Mouse (Mus musculus) ovary, adult 18-20 months (tissue): Measurements from ENCODE around the gene Slc5a3.
"Not testable (repeated sequence)": the region's sequence is repeated elsewhere in the genome, so short reads cannot be mapped to it uniquely, and the experiment has no call there.

Source experiments
- DNase-seq: peaks from one replicate; pipeline ENCODE4 v3.0.0; 2022; ENCODE audit warnings: low spot score, mixed read lengths

Gene Slc5a3

GRCm38 (mm10) chr16:92062832-92063231 is 4.7 kb downstream of the Slc5a3 start:
- no peak for DNase-seq

GRCm38 (mm10) chr16:92064801-92065200 is 6.7 kb downstream of the Slc5a3 start:
- no peak for DNase-seq

- DNase-seq, result no peak
Measured at GRCm38 (mm10) chr16:92070338-92070737, 12.2 kb downstream of the Slc5a3 start.

- DNase-seq, result no peak
Measured at GRCm38 (mm10) chr16:92076797-92077196, 18.7 kb downstream of the Slc5a3 start.

GRCm38 (mm10) chr16:92083771-92084453 is 25.8 kb downstream of the Slc5a3 start:
- DNase-seq, result no peak

GRCm38 (mm10) chr16:92089225-92089624 is 31.1 kb downstream of the Slc5a3 start:
- DNase-seq, result no peak

GRCm38 (mm10) chr16:92091876-92092275 is 33.8 kb downstream of the Slc5a3 start:
- no peak for DNase-seq

GRCm38 (mm10) chr16:92098351-92099051 is 40.4 kb downstream of the Slc5a3 start:
- no peak for DNase-seq

- no peak for DNase-seq
Measured at GRCm38 (mm10) chr16:92099598-92099997, 41.5 kb downstream of the Slc5a3 start.

- no peak for DNase-seq
Measured at GRCm38 (mm10) chr16:92100111-92100510, 42.0 kb downstream of the Slc5a3 start.

- no peak for DNase-seq
Measured at GRCm38 (mm10) chr16:92102115-92102514, 44.0 kb downstream of the Slc5a3 start.

- not testable (repeated sequence) for DNase-seq
Measured at GRCm38 (mm10) chr16:92102931-92103330, 44.8 kb downstream of the Slc5a3 start.

GRCm38 (mm10) chr16:92103572-92104331 is 45.6 kb downstream of the Slc5a3 start:
- DNase-seq, result peak; percentile 45

GRCm38 (mm10) chr16:92104332-92104590 is 46.1 kb downstream of the Slc5a3 start:
- no peak for DNase-seq

- no peak for DNase-seq
Measured at GRCm38 (mm10) chr16:92104951-92105350, 46.8 kb downstream of the Slc5a3 start.

GRCm38 (mm10) chr16:92105631-92106030 is 47.5 kb downstream of the Slc5a3 start:
- peak; percentile 34 for DNase-seq

- no peak for DNase-seq
Measured at GRCm38 (mm10) chr16:92107346-92107745, 49.2 kb downstream of the Slc5a3 start.

- peak; percentile 87 for DNase-seq
Measured at GRCm38 (mm10) chr16:92114706-92115241, 56.7 kb downstream of the Slc5a3 start.

- peak; percentile 62 for DNase-seq
Measured at GRCm38 (mm10) chr16:92115611-92116421, 57.7 kb downstream of the Slc5a3 start.

GRCm38 (mm10) chr16:92117337-92118209 is 59.5 kb downstream of the Slc5a3 start:
- DNase-seq, result no peak

- DNase-seq, result no peak
Measured at GRCm38 (mm10) chr16:92119013-92119515, 60.9 kb downstream of the Slc5a3 start.
